Mouse (Mus musculus) myocyte (in vitro differentiated cells): ENCODE results near the gene 1700013G24Rik. TPM values are rescaled to one million over a fixed set of nuclear protein-coding genes. Genes with fewer than 3 reads are reported as not detected.

ENCODE experiments used
- H3K27me3 ChIP-seq: one replicate; pipeline ENCODE4 v1.6.1; 2011; ENCODE audit not compliant: control insufficient read depth, insufficient read depth, insufficient read length
- H3K36me3 ChIP-seq: one replicate; pipeline ENCODE4 v1.6.1; 2011; ENCODE audit not compliant: control insufficient read depth, insufficient read depth
- H3K4me2 ChIP-seq: one replicate; pipeline ENCODE4 v1.6.1; 2011; ENCODE audit warnings: low read depth, control low read depth
- H3K4me3 ChIP-seq: one replicate; pipeline ENCODE4 v1.5.1; 2011; ENCODE audit warnings: mild to moderate bottlenecking, control low read depth, moderate library complexity
- H3K79me2 ChIP-seq: one replicate; pipeline ENCODE4 v1.6.1; 2011; ENCODE audit not compliant: control insufficient read depth, insufficient read depth
- H3ac ChIP-seq: one replicate; pipeline ENCODE4 v1.6.1; 2011; ENCODE audit not compliant: control insufficient read depth, insufficient read length
- CEBPB ChIP-seq: IDR thresholded peaks from 2 replicates; pipeline ENCODE4 v1.6.1; 2011; ENCODE audit warnings: mild to moderate bottlenecking, moderate library complexity; ENCODE audit not compliant: poor library complexity, insufficient read depth, severe bottlenecking
- E2F4 ChIP-seq: IDR thresholded peaks from one replicate; pipeline ENCODE4 v1.6.1; 2011; ENCODE audit warnings: mild to moderate bottlenecking, control low read depth, moderate library complexity; ENCODE audit not compliant: insufficient read depth
- MAX ChIP-seq: IDR thresholded peaks from one replicate; pipeline ENCODE4 v1.6.1; 2011; ENCODE audit warnings: low read depth, mild to moderate bottlenecking, control low read depth
- MYOD1 ChIP-seq, 3 experiments: IDR thresholded peaks; one replicate each; pipeline ENCODE4 v1.6.1; 2011; ENCODE audit warnings: control low read depth in 2 of 3, low read depth in 2 of 3, mild to moderate bottlenecking in 2 of 3, moderate library complexity in 1 of 3; ENCODE audit not compliant: insufficient read length in 2 of 3, control insufficient read depth in 1 of 3
- MYOG ChIP-seq, 3 experiments: IDR thresholded peaks; one replicate each; pipeline ENCODE4 v1.6.1; 2011; ENCODE audit warnings: control low read depth in 2 of 3, low read depth in 2 of 3, mild to moderate bottlenecking in 2 of 3; ENCODE audit not compliant: insufficient read length in 2 of 3, control insufficient read depth in 1 of 3, insufficient read depth in 1 of 3
- POLR2A ChIP-seq: IDR thresholded peaks from one replicate; pipeline ENCODE4 v1.6.1; 2011; ENCODE audit warnings: low read depth, mild to moderate bottlenecking, control low read depth, moderate library complexity; ENCODE audit not compliant: insufficient read length
- POLR2AphosphoS2 ChIP-seq: IDR thresholded peaks from one replicate; pipeline ENCODE4 v1.6.1; 2011; ENCODE audit warnings: low read depth, control low read depth; ENCODE audit not compliant: insufficient read length
- REST ChIP-seq: IDR thresholded peaks from one replicate; pipeline ENCODE4 v1.6.1; 2011; ENCODE audit warnings: mild to moderate bottlenecking, control low read depth, moderate library complexity; ENCODE audit not compliant: insufficient read depth, insufficient read length
- SRF ChIP-seq: IDR thresholded peaks from one replicate; pipeline ENCODE4 v1.6.1; 2011; ENCODE audit warnings: low read depth; ENCODE audit not compliant: control insufficient read depth, insufficient read length
- TCF12 ChIP-seq: IDR thresholded peaks from one replicate; pipeline ENCODE4 v1.6.1; 2011; ENCODE audit warnings: mild to moderate bottlenecking, control low read depth; ENCODE audit not compliant: poor library complexity, insufficient read depth, severe bottlenecking
- TCF3 ChIP-seq: IDR thresholded peaks from one replicate; pipeline ENCODE4 v1.6.1; 2011; ENCODE audit warnings: low read depth, control low read depth; ENCODE audit not compliant: insufficient read length
- USF1 ChIP-seq: IDR thresholded peaks from one replicate; pipeline ENCODE4 v1.6.1; 2011; ENCODE audit warnings: low read depth, mild to moderate bottlenecking, control low read depth, moderate library complexity
- polyA plus RNA-seq: library from polyadenylated mRNA; unstranded; fragments of >200 nt; fragmentation: generic; extraction: Trizol; gene quantifications from one replicate; pipeline ENCODE4 v1.2.1, GENCODE M21; 2012; ENCODE audit warnings: missing spikeins

1700013G24Rik gene
- polyA plus RNA-seq, 1 experiment: 0.55 TPM

DNA sequence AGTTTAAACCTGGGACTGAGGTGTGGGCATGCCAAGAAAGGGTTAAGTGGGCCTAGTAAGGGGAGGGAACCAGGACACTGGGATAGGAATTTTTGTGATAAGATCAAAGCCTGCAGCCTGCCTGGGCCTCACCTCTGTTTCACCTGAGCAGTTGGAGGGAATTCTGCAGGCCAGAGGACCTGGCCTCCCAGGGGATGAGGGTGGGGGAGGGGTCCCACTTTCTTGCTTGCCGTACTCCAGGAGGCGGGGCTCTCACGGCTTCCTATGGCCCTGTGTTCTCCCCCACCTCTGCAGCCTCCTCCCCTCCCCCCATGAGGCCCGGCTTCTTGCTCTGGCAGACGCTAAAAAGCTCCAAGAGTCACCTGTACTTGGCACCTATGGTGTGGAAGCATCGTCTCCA is 26.7 kb downstream of the 1700013G24Rik start:
- Histone ChIP-seq H3K36me3 (no peaks in the 10 kb centered on the region), H3K79me2 (peaks cover 75% of the 10 kb centered on the region), H3K4me3 (no peak overlapping the region), H3K4me2 (peak overlapping the region; percentile 2), H3K27me3 (no peaks in the 10 kb centered on the region), H3ac (no peak overlapping the region)
- TF ChIP-seq MYOG (IDR thresholded peaks at IDR 0.05; ENCODE audit: control insufficient read depth in 1 of 3, insufficient read depth in 1 of 3, insufficient read length in 2 of 3, low read depth in 2 of 3): no peak
- no peak for TF ChIP-seq SRF
- no peak for TF ChIP-seq POLR2AphosphoS2
- TF ChIP-seq REST: no peak
- no peak for TF ChIP-seq CEBPB
- no peak for TF ChIP-seq E2F4
- no peak for TF ChIP-seq MYOD1 (IDR thresholded peaks at IDR 0.05; ENCODE audit: control insufficient read depth in 1 of 3, insufficient read length in 2 of 3, low read depth in 2 of 3)
- TF ChIP-seq TCF3: no peak
- no peak for TF ChIP-seq USF1
- TF ChIP-seq TCF12: no peak
- TF ChIP-seq POLR2A: no peak
- no peak for TF ChIP-seq MAX

DNA sequence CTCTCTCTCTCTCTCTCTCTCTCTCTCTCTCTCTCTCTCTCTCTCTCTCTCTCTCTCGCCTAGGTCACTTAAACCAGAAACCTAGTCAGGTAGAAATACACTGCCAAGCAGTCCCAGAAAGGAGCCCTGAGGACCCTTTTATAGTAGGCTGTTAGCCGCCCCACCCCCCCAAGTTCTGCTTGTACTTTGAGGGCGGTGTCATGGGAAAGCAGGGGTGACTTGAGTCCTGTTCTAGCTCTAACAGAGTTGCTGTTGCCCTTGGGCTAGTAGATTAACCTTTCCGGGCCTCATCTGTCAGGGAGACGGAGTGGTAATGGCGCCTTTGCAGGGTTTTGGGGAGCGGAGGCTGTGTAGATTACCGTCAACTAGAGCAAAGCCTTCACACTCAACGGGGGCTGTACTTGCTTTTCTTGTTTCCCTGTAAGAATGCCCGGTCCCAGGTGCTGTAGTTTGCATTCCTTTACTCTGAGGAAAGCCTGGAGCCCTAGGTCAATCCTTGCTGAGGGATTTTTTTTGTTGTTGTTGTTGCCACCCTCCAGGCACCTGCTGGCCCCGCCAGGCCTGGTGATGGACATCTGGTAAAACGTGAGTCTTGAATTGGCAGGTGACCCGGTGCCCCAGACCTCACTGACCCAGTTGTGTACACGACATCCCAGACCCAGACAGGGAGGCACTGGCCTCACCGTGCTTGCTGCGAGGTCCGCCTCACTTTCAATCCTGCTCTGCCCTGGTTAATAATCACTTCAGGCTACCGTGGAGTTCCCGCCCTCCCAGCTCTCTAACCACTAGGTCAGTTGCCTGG is 27.3 kb downstream of the 1700013G24Rik start:
- Histone ChIP-seq H3K27me3 (no peaks in the 10 kb centered on the region), H3K36me3 (no peaks in the 10 kb centered on the region), H3K4me2 (peak overlapping the region; percentile 55), H3K79me2 (peaks cover 75% of the 10 kb centered on the region), H3K4me3 (no peak overlapping the region), H3ac (no peak overlapping the region)
- TF ChIP-seq TCF12 (no peak), CEBPB (no peak), POLR2A (no peak), REST (no peak), USF1 (no peak), MYOD1 (IDR thresholded peaks at IDR 0.05; ENCODE audit: control insufficient read depth in 1 of 3, insufficient read length in 2 of 3, low read depth in 2 of 3) (no peak), POLR2AphosphoS2 (no peak), TCF3 (no peak), MAX (no peak), SRF (no peak), E2F4 (no peak), MYOG (IDR thresholded peaks at IDR 0.05; ENCODE audit: control insufficient read depth in 1 of 3, insufficient read depth in 1 of 3, insufficient read length in 2 of 3, low read depth in 2 of 3) (no peak)

DNA sequence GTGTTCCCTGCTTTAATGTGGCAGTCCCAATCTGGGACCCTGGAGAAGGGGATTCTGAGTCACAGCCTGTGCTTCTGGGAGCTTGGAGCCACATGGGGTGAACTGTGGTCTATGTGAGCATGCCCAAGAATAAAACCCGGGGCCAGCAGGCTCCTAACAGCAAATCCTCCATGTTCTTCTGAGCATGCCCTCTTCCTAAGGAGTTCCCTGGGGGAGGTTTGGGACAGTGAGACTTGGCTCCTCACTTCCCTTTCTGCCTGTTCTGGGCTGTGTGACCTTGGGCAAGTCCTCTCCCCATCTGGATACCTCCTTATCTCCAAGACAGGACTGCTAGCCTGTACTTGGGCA is 27.9 kb downstream of the 1700013G24Rik start:
- Histone ChIP-seq H3K4me3 (no peak overlapping the region), H3K4me2 (peak overlapping the region; percentile 55), H3K27me3 (no peaks in the 10 kb centered on the region), H3ac (no peak overlapping the region), H3K79me2 (peaks cover 75% of the 10 kb centered on the region), H3K36me3 (no peaks in the 10 kb centered on the region)
- TF ChIP-seq CEBPB: no peak
- TF ChIP-seq E2F4: no peak
- TF ChIP-seq MAX: no peak
- TF ChIP-seq TCF12: no peak
- no peak for TF ChIP-seq POLR2AphosphoS2
- no peak for TF ChIP-seq TCF3
- TF ChIP-seq MYOD1 (IDR thresholded peaks at IDR 0.05; ENCODE audit: control insufficient read depth in 1 of 3, insufficient read length in 2 of 3, low read depth in 2 of 3): no peak
- no peak for TF ChIP-seq REST

DNA sequence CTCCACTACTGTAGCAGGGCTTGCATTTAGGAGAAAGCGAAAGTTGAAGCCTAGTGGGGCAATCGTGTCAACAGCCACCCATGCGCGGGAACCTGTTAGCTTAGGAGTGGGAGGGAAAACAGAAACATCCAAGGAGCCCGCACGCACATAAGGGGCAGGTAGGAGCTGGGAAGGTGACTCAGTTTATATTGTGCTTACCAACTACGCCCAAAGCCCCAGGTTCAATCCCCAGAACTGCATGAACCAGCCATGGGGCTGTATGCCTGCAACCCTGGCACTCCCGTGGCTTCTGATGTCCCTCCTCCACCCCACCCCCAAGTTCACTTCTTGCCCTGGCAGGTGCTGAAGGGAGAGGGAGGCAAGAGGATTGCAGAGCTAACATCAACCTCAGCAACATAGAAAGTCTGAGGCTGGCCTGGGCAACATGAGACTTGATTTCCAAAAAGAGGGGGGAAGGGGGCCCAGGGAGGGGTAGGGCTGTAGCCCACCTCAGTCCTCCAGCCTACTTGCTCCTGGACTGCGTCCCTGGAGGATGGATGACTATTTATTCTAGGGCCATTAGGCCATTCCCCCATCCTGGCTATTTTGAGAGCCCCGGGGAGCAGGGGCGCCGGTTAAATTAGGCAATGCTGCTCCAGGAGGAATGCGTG is 28.4 kb downstream of the 1700013G24Rik start:
- no peak for TF ChIP-seq SRF
- peak in 1 of 3 experiments; percentile 3 for TF ChIP-seq MYOD1 (IDR thresholded peaks at IDR 0.05; ENCODE audit: control insufficient read depth in 1 of 3, insufficient read length in 2 of 3, low read depth in 2 of 3)
- H3K4me2 ChIP-seq: peak overlapping the region; percentile 55

DNA sequence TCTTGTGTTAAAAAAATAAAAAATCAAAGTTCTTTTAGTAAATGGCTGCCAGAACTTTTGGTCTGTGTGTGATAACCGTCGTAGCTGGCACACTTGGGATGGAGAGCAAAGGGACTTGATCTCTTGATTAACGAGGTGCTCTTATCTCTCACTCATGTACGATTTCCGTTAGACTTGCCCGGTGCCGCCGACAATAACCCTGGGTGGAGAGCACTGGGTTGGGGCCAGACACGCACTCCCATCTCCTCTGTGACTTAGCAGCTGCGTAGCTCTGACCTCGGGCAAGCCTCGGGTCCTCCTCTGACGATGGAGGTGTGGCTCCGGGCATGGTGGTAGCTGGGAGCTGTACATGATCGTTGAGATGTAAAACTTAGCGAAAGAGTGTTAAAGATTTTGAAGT is 30.8 kb downstream of the 1700013G24Rik start:
- peak overlapping the region; percentile 79 for H3K4me2 ChIP-seq

More for the DNA sequence above, 28.4 kb downstream of the 1700013G24Rik start:
- H3K79me2 ChIP-seq: peaks cover 81% of the 10 kb centered on the region
- H3K27me3 ChIP-seq: no peaks in the 10 kb centered on the region
- H3ac ChIP-seq: no peak overlapping the region
- H3K36me3 ChIP-seq: no peaks in the 10 kb centered on the region
- H3K4me3 ChIP-seq: no peak overlapping the region

More for the DNA sequence above, 30.8 kb downstream of the 1700013G24Rik start:
- Histone ChIP-seq H3K4me3 (no peak overlapping the region), H3K79me2 (peaks cover 81% of the 10 kb centered on the region), H3ac (no peak overlapping the region), H3K27me3 (no peaks in the 10 kb centered on the region), H3K36me3 (no peaks in the 10 kb centered on the region)
- TF ChIP-seq MYOD1 (IDR thresholded peaks at IDR 0.05; ENCODE audit: control insufficient read depth in 1 of 3, insufficient read length in 2 of 3, low read depth in 2 of 3) (peak in 2 of 3 experiments; percentile 42 to 54), POLR2A (peak; percentile 8), POLR2AphosphoS2 (peak; percentile 6), MYOG (IDR thresholded peaks at IDR 0.05; ENCODE audit: control insufficient read depth in 1 of 3, insufficient read depth in 1 of 3, insufficient read length in 2 of 3, low read depth in 2 of 3) (peak in 2 of 3 experiments; percentile 15 to 57), TCF3 (no peak)
